15 mouse cellular contexts compared by ENCODE assay signal in genomic region chr14:84928161-84928560, GRCm38 (mm10).
DNase-seq lines count a peak whose midpoint lies in the region; ATAC-seq and TF ChIP-seq lines count a peak whose summit lies in the region.
"Had no signal": no experiment of that assay in that cellular context is flagged by ENCODE, and none has a peak within 500 bp of the region (broad histone marks: within the 10 kb centered on the region; RNA-seq: fewer than 3 reads in every experiment).

No protein-coding gene starts in this region.

- TF ChIP-seq CTCF in liver, postnatal 0 days (IDR thresholded peaks at IDR 0.05; ENCODE audit: low read depth) = no peak

- no peak for TF ChIP-seq EP300 in liver, postnatal 0 days (IDR thresholded peaks at IDR 0.05; ENCODE audit: low read depth)

- ATAC-seq in forebrain, embryonic 14.5 days = peak; percentile 82; the same call in 1 of the 2 replicates
- ATAC-seq in forebrain, embryonic 12.5 days (ENCODE audit: low FRiP score) = no peak
- ATAC-seq in limb, embryonic 12.5 days (ENCODE audit: insufficient number of reproducible peaks, insufficient read depth, low FRiP score, low TSS enrichment, low read depth) = 0 out of 2 replicates have a peak, but pooled peaks have one; percentile 15
- ATAC-seq in liver, postnatal 0 days = no peak
- ATAC-seq: activated CD4-positive, CD25-positive, alpha-beta regulatory T cell, adult 4 months had no signal

- no peak overlapping the region for H3K4me3 ChIP-seq in forebrain, embryonic 14.5 days (ENCODE audit: low read depth, low read length)
- H3K4me3 ChIP-seq in forebrain, embryonic 12.5 days (replicated peaks) = no peak overlapping the region
- H3K4me3 ChIP-seq in limb, embryonic 12.5 days (replicated peaks) = no peak overlapping the region
- H3K4me3 ChIP-seq in limb, embryonic 10.5 days = no peak overlapping the region
- H3K4me3 ChIP-seq in liver, postnatal 0 days (ENCODE audit: low read depth, low read length) = no peak overlapping the region
- H3K4me3 ChIP-seq: kidney, embryonic 15.5 days; liver, embryonic 13.5 days; neural tube, embryonic 13.5 days had no signal

- H3K4me2 ChIP-seq in forebrain, embryonic 14.5 days (ENCODE audit: low read length) = no peak overlapping the region
- no peak overlapping the region for H3K4me2 ChIP-seq in forebrain, embryonic 12.5 days
- H3K4me2 ChIP-seq in limb, embryonic 12.5 days = no peak overlapping the region
- no peak overlapping the region for H3K4me2 ChIP-seq in liver, postnatal 0 days (ENCODE audit: low read depth, low read length)
- H3K4me2 ChIP-seq: kidney, embryonic 15.5 days; liver, embryonic 13.5 days; neural tube, embryonic 13.5 days had no signal

- H3K9me3 ChIP-seq in forebrain, embryonic 14.5 days (replicated peaks; ENCODE audit: control insufficient read depth, low read length) = no peaks in the 10 kb centered on the region
- no peaks in the 10 kb centered on the region for H3K9me3 ChIP-seq in forebrain, embryonic 12.5 days
- no peaks in the 10 kb centered on the region for H3K9me3 ChIP-seq in limb, embryonic 12.5 days
- no peaks in the 10 kb centered on the region for H3K9me3 ChIP-seq in limb, embryonic 10.5 days (replicated peaks)
- no peaks in the 10 kb centered on the region for H3K9me3 ChIP-seq in liver, postnatal 0 days (ENCODE audit: low read length)
- H3K9me3 ChIP-seq: kidney, embryonic 15.5 days; liver, embryonic 13.5 days; neural tube, embryonic 13.5 days had no signal

- H3K36me3 ChIP-seq in forebrain, embryonic 14.5 days (ENCODE audit: control insufficient read depth, insufficient read depth, low read length) = no peaks in the 10 kb centered on the region
- no peaks in the 10 kb centered on the region for H3K36me3 ChIP-seq in forebrain, embryonic 12.5 days (replicated peaks)
- no peaks in the 10 kb centered on the region for H3K36me3 ChIP-seq in limb, embryonic 12.5 days
- no peaks in the 10 kb centered on the region for H3K36me3 ChIP-seq in limb, embryonic 10.5 days
- no peaks in the 10 kb centered on the region for H3K36me3 ChIP-seq in liver, postnatal 0 days (replicated peaks; ENCODE audit: insufficient read depth, low read length)
- H3K36me3 ChIP-seq: G1E; kidney, embryonic 15.5 days; liver, embryonic 13.5 days; neural tube, embryonic 13.5 days had no signal

- peak; percentile 68 for DNase-seq in forebrain, embryonic 14.5 days (ENCODE audit: low spot score)
- DNase-seq in limb, embryonic 10.5 days (ENCODE audit: low spot score) = no peak
- DNase-seq in ZHBTc4 (ENCODE audit: low read depth, low spot score) = peak; percentile 0
- peak; percentile 2 for DNase-seq in forelimb bud, embryonic 11.5 days (ENCODE audit: low read depth, low spot score)
- no peak for DNase-seq in liver, postnatal 0 days
- DNase-seq: cerebellum, adult 2 months; liver, embryonic 13.5 days; thymus, adult 2 months had no signal

- H3K9ac ChIP-seq in forebrain, embryonic 14.5 days (ENCODE audit: low read length) = no peak overlapping the region
- no peak overlapping the region for H3K9ac ChIP-seq in forebrain, embryonic 12.5 days
- H3K9ac ChIP-seq in limb, embryonic 12.5 days (replicated peaks) = no peak overlapping the region
- H3K9ac ChIP-seq in liver, postnatal 0 days (replicated peaks) = no peak overlapping the region
- H3K9ac ChIP-seq: kidney, embryonic 15.5 days; liver, embryonic 13.5 days; neural tube, embryonic 13.5 days had no signal

- no peaks in the 10 kb centered on the region for H3K4me1 ChIP-seq in forebrain, embryonic 14.5 days (ENCODE audit: control insufficient read depth, insufficient read depth, low read length)
- no peaks in the 10 kb centered on the region for H3K4me1 ChIP-seq in forebrain, embryonic 12.5 days
- H3K4me1 ChIP-seq in limb, embryonic 12.5 days (replicated peaks) = no peaks in the 10 kb centered on the region
- no peaks in the 10 kb centered on the region for H3K4me1 ChIP-seq in limb, embryonic 10.5 days
- no peaks in the 10 kb centered on the region for H3K4me1 ChIP-seq in liver, postnatal 0 days (ENCODE audit: insufficient read depth)
- H3K4me1 ChIP-seq: kidney, embryonic 15.5 days; liver, embryonic 13.5 days; neural tube, embryonic 13.5 days had no signal

- 56% methylated on average over 4 of the region's 4 CpGs for WGBS in forebrain, embryonic 14.5 days
- 67% methylated on average over 4 of the region's 4 CpGs for WGBS in forebrain, embryonic 12.5 days
- 80% methylated on average over 4 of the region's 4 CpGs for WGBS in limb, embryonic 12.5 days
- 84% methylated on average over 4 of the region's 4 CpGs for WGBS in limb, embryonic 10.5 days
- 67% methylated on average over 4 of the region's 4 CpGs for WGBS in liver, postnatal 0 days (ENCODE audit: insufficient replicate concordance)

- no peak overlapping the region for H3K27ac ChIP-seq in forebrain, embryonic 14.5 days (ENCODE audit: low read depth, low read length)
- H3K27ac ChIP-seq in forebrain, embryonic 12.5 days = no peak overlapping the region
- no peak overlapping the region for H3K27ac ChIP-seq in limb, embryonic 12.5 days
- no peak overlapping the region for H3K27ac ChIP-seq in limb, embryonic 10.5 days
- H3K27ac ChIP-seq in liver, postnatal 0 days (ENCODE audit: low read depth) = no peak overlapping the region
- H3K27ac ChIP-seq: kidney, embryonic 15.5 days; liver, embryonic 13.5 days; macrophage; neural tube, embryonic 13.5 days had no signal

- no peaks in the 10 kb centered on the region for H3K27me3 ChIP-seq in forebrain, embryonic 14.5 days (replicated peaks; ENCODE audit: control insufficient read depth, insufficient read depth, low read length)
- no peaks in the 10 kb centered on the region for H3K27me3 ChIP-seq in forebrain, embryonic 12.5 days
- H3K27me3 ChIP-seq in limb, embryonic 12.5 days = no peaks in the 10 kb centered on the region
- H3K27me3 ChIP-seq in limb, embryonic 10.5 days (ENCODE audit: low read depth, poor library complexity, severe bottlenecking) = no peaks in the 10 kb centered on the region
- no peaks in the 10 kb centered on the region for H3K27me3 ChIP-seq in liver, postnatal 0 days (ENCODE audit: insufficient read depth, low read length)
- H3K27me3 ChIP-seq: kidney, embryonic 15.5 days; liver, embryonic 13.5 days; neural tube, embryonic 13.5 days had no signal

Comparison
In these comparisons a context has a peak if more than half of its experiments do, and no peak if none do; other contexts are left out.
1. ATAC-seq: peak in forebrain, embryonic 14.5 days (single experiment) and limb, embryonic 12.5 days (single experiment); none in forebrain, embryonic 12.5 days (single experiment) and liver, postnatal 0 days (single experiment).
2. DNase-seq: peak in forebrain, embryonic 14.5 days (single experiment), ZHBTc4 (single experiment) and forelimb bud, embryonic 11.5 days (single experiment); none in limb, embryonic 10.5 days (single experiment) and liver, postnatal 0 days (single experiment).